In genomic region chr12:83874597-83874996, GRCm38 (mm10) we compare ENCODE assay signal across 8 mouse cellular contexts. TPM values are rescaled to one million over a fixed set of nuclear protein-coding genes. Genes with fewer than 3 reads are reported as not detected.
DNase-seq lines count a peak whose midpoint lies in the region; ATAC-seq and TF ChIP-seq lines count a peak whose summit lies in the region.

No protein-coding gene starts in this region.

- TF ChIP-seq EP300 in lung, postnatal 0 days (IDR thresholded peaks at IDR 0.05): peak; percentile 33; the same call in 1 of the 2 replicates

- no peak overlapping the region for H3K9ac ChIP-seq in lung, postnatal 0 days (replicated peaks; ENCODE audit: low read depth)
- no peak overlapping the region for H3K9ac ChIP-seq in liver, embryonic 12.5 days

- no peaks in the 10 kb centered on the region; the same call in 1 of the 2 replicates for H3K4me1 ChIP-seq in lung, postnatal 0 days (ENCODE audit: insufficient read depth, low read depth, low read length)
- H3K4me1 ChIP-seq in liver, embryonic 12.5 days: 0 out of 2 replicates have a peak, but pooled peaks cover 4% of the 10 kb centered on the region

- TF ChIP-seq CTCF in lung, postnatal 0 days (IDR thresholded peaks at IDR 0.05): no peak

- intact Hi-C loops in heart, postnatal 25 days (cut with DNase I): loop anchor here (5.0 kb wide), 1 partner anchor 43 kb away; no protein-coding TSS in a partner anchor

- peak; percentile 95 for ATAC-seq in lung, postnatal 0 days
- no peak for ATAC-seq in liver, embryonic 12.5 days

- DNase-seq in heart, adult 11 months: peak; percentile 90
- DNase-seq in heart, postnatal 25 days (ENCODE audit: low spot score): no peak
- peak; percentile 59 for DNase-seq in cerebellum, adult 8-10 months
- peak; percentile 80 for DNase-seq in kidney, adult 9 months
- DNase-seq in lung, postnatal 0 days (ENCODE audit: low spot score): peak; percentile 89
- no peak for DNase-seq in urinary bladder, postnatal 10 days (ENCODE audit: low spot score)
- no peak for DNase-seq in adrenal gland, adult 18-20 months (ENCODE audit: low spot score in 2 of 2)

- H3K4me3 ChIP-seq in lung, postnatal 0 days (ENCODE audit: low read depth, low read length): no peak overlapping the region
- no peak overlapping the region for H3K4me3 ChIP-seq in liver, embryonic 12.5 days

- no peak overlapping the region for H3K27ac ChIP-seq in lung, postnatal 0 days (ENCODE audit: low read length)
- no peak overlapping the region for H3K27ac ChIP-seq in liver, embryonic 12.5 days

- no peak overlapping the region for H3K4me2 ChIP-seq in lung, postnatal 0 days (replicated peaks; ENCODE audit: low read depth, low read length)
- H3K4me2 ChIP-seq in liver, embryonic 12.5 days: no peak overlapping the region

- H3K27me3 ChIP-seq in lung, postnatal 0 days (replicated peaks; ENCODE audit: insufficient read depth, low read length): no peaks in the 10 kb centered on the region
- H3K27me3 ChIP-seq in liver, embryonic 12.5 days (replicated peaks): no peaks in the 10 kb centered on the region

- no peaks in the 10 kb centered on the region for H3K9me3 ChIP-seq in lung, postnatal 0 days (ENCODE audit: low read length)
- H3K9me3 ChIP-seq in liver, embryonic 12.5 days (replicated peaks): no peaks in the 10 kb centered on the region

- H3K36me3 ChIP-seq in lung, postnatal 0 days (ENCODE audit: insufficient read depth, low read length): peaks cover 12% of the 10 kb centered on the region; the same call in 1 of the 2 replicates
- H3K36me3 ChIP-seq in liver, embryonic 12.5 days: peaks cover 19% of the 10 kb centered on the region

- WGBS in lung, postnatal 0 days: 55% methylated on average over 4 of the region's 4 CpGs
- 70% methylated on average over 4 of the region's 4 CpGs for WGBS in liver, embryonic 12.5 days (ENCODE audit: insufficient replicate concordance)

RNA-seq across cellular contexts. Expression of gene Numb, which starts 47.1 kb away (rescaled TPM):
- total RNA-seq in heart, postnatal 25 days (2021): 10 to 100 TPM; 29.5 to 36.3 TPM
- 52.6 and 57.8 TPM in 2 replicates for polyA plus RNA-seq in lung, postnatal 0 days (2015; fragmentation: Nextera tagmentation; extraction: Ambion mirVana)
- polyA plus RNA-seq in liver, embryonic 12.5 days (2016; fragmentation: Nextera tagmentation; extraction: Ambion mirVana): 17.7 and 18.4 TPM in 2 replicates
- 10 to 100 TPM; 51.9 to 57.5 TPM for total RNA-seq in adrenal gland, adult 18-20 months (2021)

Comparison
In these comparisons a context has a peak if more than half of its experiments do, and no peak if none do; other contexts are left out.
1. DNase-seq: peak in heart, adult 11 months (single experiment), cerebellum, adult 8-10 months (single experiment), kidney, adult 9 months (single experiment) and lung, postnatal 0 days (single experiment); none in heart, postnatal 25 days (single experiment), urinary bladder, postnatal 10 days (single experiment) and adrenal gland, adult 18-20 months (0 of 2).